Mouse (Mus musculus) heart, postnatal 25 days (tissue): ENCODE measurements around the gene Gpalpp1. TPM values are rescaled to one million over a fixed set of nuclear protein-coding genes. Genes with fewer than 3 reads are reported as not detected.

Source experiments
- DNase-seq: peaks from one replicate; pipeline ENCODE4 v3.0.0; 2022; ENCODE audit warnings: low spot score
- intact Hi-C: fragments of 180-260 bp; cut with DNase I; formaldehyde crosslinking; loops from one replicate; pipeline ENCODE4 v1.15.1; 2025
- total RNA-seq, 2 experiments: library from RNA; stranded (reverse); gene quantifications; 2 replicates each; pipeline ENCODE4 v1.2.3; 2021

Gpalpp1 gene
- total RNA-seq, 2 experiments from 2014 or later: 10.0 to 10.8 TPM

GRCm38 (mm10) chr14:76043251-76044163, 67.1 kb downstream of the Gpalpp1 start:
- intact Hi-C loops: no loop called here
- no peak for DNase-seq

Other genes starting within 250 kb of the Gpalpp1 start
- gene Kctd4, start 155.8 kb downstream of the Gpalpp1 start, total RNA-seq: not detected
- gene Gtf2f2, start 99.9 kb downstream of the Gpalpp1 start, total RNA-seq: 10 to 100 TPM; 13.4 to 13.5 TPM
- 1 to 10 TPM; 3.0 to 3.4 TPM for gene Nufip1, start 131 bp upstream of the Gpalpp1 start, total RNA-seq